9 mouse cellular contexts compared by ENCODE assay signal in the genomic region with DNA sequence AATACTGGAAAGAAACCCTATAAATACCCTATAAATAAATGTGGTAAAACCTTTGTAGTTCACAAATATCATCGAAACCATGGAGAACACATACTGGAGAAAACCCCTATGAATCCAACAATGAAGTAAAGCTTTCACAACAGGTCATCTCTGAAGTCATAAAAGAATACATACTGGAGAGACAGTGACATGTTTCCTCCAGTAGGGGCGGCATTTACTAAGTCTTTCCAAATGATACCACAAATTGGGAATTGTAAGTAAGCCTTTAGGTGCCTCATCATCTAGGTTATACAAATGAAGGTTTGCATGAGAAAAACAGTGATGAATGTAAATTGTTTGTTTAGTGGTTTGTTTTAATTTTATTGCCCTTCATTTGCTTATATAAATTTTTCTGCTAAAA. TPM values are rescaled to one million over a fixed set of nuclear protein-coding genes. Genes with fewer than 3 reads are reported as not detected.
DNase-seq lines count a peak whose midpoint lies in the region; ATAC-seq and TF ChIP-seq lines count a peak whose summit lies in the region.
"Had no signal": no experiment of that assay in that cellular context is flagged by ENCODE, and none has a peak within 500 bp of the region (broad histone marks: within the 10 kb centered on the region; RNA-seq: fewer than 3 reads in every experiment).

No protein-coding gene starts in this region.

- ATAC-seq in kidney, embryonic 14.5 days (ENCODE audit: low FRiP score, low TSS enrichment), result no peak

- TF ChIP-seq POLR2A in kidney, adult 2 months (IDR thresholded peaks at IDR 0.05; ENCODE audit: low read depth, low read length), result no peak

- no peak overlapping the region for H3K27ac ChIP-seq in kidney, adult 2 months (ENCODE audit: insufficient read depth, low read depth, low read length)
- H3K27ac ChIP-seq in kidney, embryonic 14.5 days (ENCODE audit: low read depth, low read length), result no peak overlapping the region
- H3K27ac ChIP-seq: limb, embryonic 12.5 days had no signal

- no peaks in the 10 kb centered on the region for H3K27me3 ChIP-seq in kidney, adult 2 months (replicated peaks; ENCODE audit: control insufficient read depth, insufficient read depth, low read length)
- H3K27me3 ChIP-seq in kidney, embryonic 14.5 days (ENCODE audit: control insufficient read depth, insufficient read depth, low read length), result no peaks in the 10 kb centered on the region
- no peaks in the 10 kb centered on the region for H3K27me3 ChIP-seq in E14TG2a.4 (ENCODE audit: insufficient read depth, low read length)
- H3K27me3 ChIP-seq: limb, embryonic 12.5 days had no signal

- 47% methylated on average over 2 of the region's 2 CpGs for WGBS in kidney, adult 2 months
- WGBS in kidney, embryonic 14.5 days, result 51% methylated on average over 2 of the region's 2 CpGs

- TF ChIP-seq CTCF in kidney, adult 2 months (conservative IDR thresholded peaks at IDR 0.05; ENCODE audit: insufficient read depth, insufficient read length, low read depth, low read length), result no peak
- TF ChIP-seq CTCF in E14TG2a.4 (conservative IDR thresholded peaks at IDR 0.05; ENCODE audit: low read length), result peak; percentile 25

- no peak overlapping the region for H3K4me3 ChIP-seq in kidney, adult 2 months (ENCODE audit: insufficient read depth, low read depth, low read length)
- H3K4me3 ChIP-seq in kidney, embryonic 14.5 days (ENCODE audit: low read length), result no peak overlapping the region
- no peak overlapping the region for H3K4me3 ChIP-seq in E14TG2a.4 (replicated peaks; ENCODE audit: low read length)
- H3K4me3 ChIP-seq: limb, embryonic 12.5 days; myocyte had no signal

- no peaks in the 10 kb centered on the region for H3K9me3 ChIP-seq in kidney, embryonic 14.5 days (ENCODE audit: control insufficient read depth, low read length)
- peaks cover 8% of the 10 kb centered on the region; the same call in 1 of the 2 replicates for H3K9me3 ChIP-seq in E14TG2a.4 (ENCODE audit: low read length)
- H3K9me3 ChIP-seq: limb, embryonic 12.5 days had no signal

- no peaks in the 10 kb centered on the region for H3K4me1 ChIP-seq in kidney, adult 2 months (ENCODE audit: control insufficient read depth, insufficient read depth, low read length)
- no peaks in the 10 kb centered on the region for H3K4me1 ChIP-seq in kidney, embryonic 14.5 days (ENCODE audit: control insufficient read depth, insufficient read depth, low read length)
- no peaks in the 10 kb centered on the region for H3K4me1 ChIP-seq in E14TG2a.4 (replicated peaks; ENCODE audit: low read depth, low read length)
- H3K4me1 ChIP-seq: limb, embryonic 12.5 days had no signal

- no peak overlapping the region for H3K9ac ChIP-seq in kidney, embryonic 14.5 days (ENCODE audit: low read depth, low read length)
- H3K9ac ChIP-seq: limb, embryonic 12.5 days had no signal

- DNase-seq in kidney, adult 2 months, result peak; percentile 33
- DNase-seq in brain, adult 2 months (ENCODE audit: low read depth, low spot score), result peak; percentile 7
- peak; percentile 31 for DNase-seq in lung, postnatal 14 days
- DNase-seq in spleen, postnatal 14 days (ENCODE audit: low spot score in 2 of 2), result no peak
- DNase-seq in cerebellum, postnatal 4 days (ENCODE audit: low spot score in 2 of 2), result no peak

- no peak overlapping the region for H3K4me2 ChIP-seq in kidney, embryonic 14.5 days (replicated peaks; ENCODE audit: low read depth, low read length)
- H3K4me2 ChIP-seq: limb, embryonic 12.5 days had no signal

- H3K36me3 ChIP-seq in kidney, adult 2 months (ENCODE audit: control insufficient read depth, insufficient read depth, low read length), result no peaks in the 10 kb centered on the region
- H3K36me3 ChIP-seq in kidney, embryonic 14.5 days (ENCODE audit: control insufficient read depth, insufficient read depth, low read length), result no peaks in the 10 kb centered on the region
- no peaks in the 10 kb centered on the region for H3K36me3 ChIP-seq in E14TG2a.4 (ENCODE audit: insufficient read depth, low read length)
- H3K36me3 ChIP-seq: limb, embryonic 12.5 days had no signal

RNA-seq across cellular contexts. Expression of gene Myo9b, which starts 48.0 kb away (rescaled TPM):
- 11.4 and 12.0 TPM in 2 replicates for polyA plus RNA-seq in kidney, adult 2 months (2012; rRNA removed)
- 14.6 and 23.7 TPM in 2 replicates for polyA plus RNA-seq in kidney, embryonic 14.5 days (2014; fragmentation: Nextera tagmentation; extraction: Ambion mirVana)

RNA-seq across cellular contexts. Expression of gene Haus8, which starts 48.2 kb away (rescaled TPM):
- 3.1 and 3.6 TPM in 2 replicates for polyA plus RNA-seq in kidney, adult 2 months (2012; rRNA removed)
- 53.3 and 55.5 TPM in 2 replicates for polyA plus RNA-seq in kidney, embryonic 14.5 days (2014; fragmentation: Nextera tagmentation; extraction: Ambion mirVana)

Comparison
In these comparisons a context has a peak if more than half of its experiments do, and no peak if none do; other contexts are left out.
1. RNA of gene Haus8, which starts 48.2 kb away (polyA plus RNA-seq): 53.3 to 55.5 TPM in kidney, embryonic 14.5 days; 3.1 to 3.6 TPM in kidney, adult 2 months; every median in the first group is over 10 times any median in the second.
2. DNase-seq: peak in kidney, adult 2 months (single experiment), brain, adult 2 months (single experiment) and lung, postnatal 14 days (single experiment); none in spleen, postnatal 14 days (0 of 2) and cerebellum, postnatal 4 days (0 of 2).